Mouse (Mus musculus): ENCODE data around the gene Jund.

GRCm38 (mm10) chr8:70696019-70696885 is 2.5 kb upstream of the Jund start:
- TF ChIP-seq EP300 (IDR thresholded peaks at IDR 0.05) (no peak), CTCF (IDR thresholded peaks at IDR 0.05) (no peak)
